Mouse (Mus musculus): ENCODE measurements around the gene Ube2s.
"Not testable (repeated sequence)": the region's sequence is repeated elsewhere in the genome, so short reads cannot be mapped to it uniquely, and the experiment has no call there.

Gene Ube2s

DNA sequence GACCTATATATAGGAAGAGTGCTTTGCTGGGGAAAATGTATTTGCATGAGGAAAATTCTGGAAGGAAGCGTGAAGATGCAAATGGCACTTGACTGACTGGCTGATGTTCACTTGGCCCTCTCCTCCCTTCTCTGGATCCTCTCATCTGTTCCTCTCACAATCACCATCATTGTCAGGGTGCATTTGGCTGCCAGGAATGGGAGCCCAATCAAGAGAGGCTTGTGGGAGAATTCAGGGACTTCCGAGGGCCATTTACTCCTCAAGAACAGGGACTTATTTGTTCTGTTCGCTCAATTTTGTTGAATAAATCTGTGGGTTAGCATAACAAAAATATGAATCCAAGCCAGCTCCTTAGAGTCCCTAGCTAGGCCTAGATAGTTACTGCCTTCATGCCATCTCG is 9.3 kb upstream of the Ube2s start:
- in situ Hi-C loops (cut with MseI, MboI): no loop called here

GRCm38 (mm10) chr7:4820925-4821324 is 8.5 kb upstream of the Ube2s start:
- in situ Hi-C loops (cut with MseI, MboI): not testable (repeated sequence)

DNA sequence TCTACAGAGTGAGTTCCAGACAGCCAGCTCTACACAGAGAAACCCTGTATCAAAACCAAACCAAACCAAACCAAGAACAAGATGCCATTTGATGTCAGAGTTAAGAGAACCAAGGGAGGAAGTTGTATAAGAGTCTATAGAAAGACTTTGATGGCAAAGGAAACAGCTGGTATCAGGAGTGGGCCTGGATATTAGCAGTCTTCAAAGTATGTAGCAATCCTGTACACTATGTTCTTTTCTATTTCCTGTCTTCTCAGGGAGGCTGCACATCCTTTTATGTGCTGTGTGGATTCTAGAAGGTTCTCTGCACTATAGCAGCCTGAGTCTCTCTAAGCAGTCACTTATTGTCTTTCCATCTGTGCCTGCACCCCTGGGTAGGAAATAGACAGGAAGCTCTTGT is 4.2 kb upstream of the Ube2s start:
- in situ Hi-C loops (cut with MseI, MboI): no loop called here

GRCm38 (mm10) chr7:4813105-4813791 is 858 bp upstream of the Ube2s start:
- in situ Hi-C loops (cut with MseI, MboI): no loop called here

- in situ Hi-C loops (cut with MseI, MboI): no loop called here
Measured at GRCm38 (mm10) chr7:4811842-4812302, 518 bp downstream of the Ube2s start.

DNA sequence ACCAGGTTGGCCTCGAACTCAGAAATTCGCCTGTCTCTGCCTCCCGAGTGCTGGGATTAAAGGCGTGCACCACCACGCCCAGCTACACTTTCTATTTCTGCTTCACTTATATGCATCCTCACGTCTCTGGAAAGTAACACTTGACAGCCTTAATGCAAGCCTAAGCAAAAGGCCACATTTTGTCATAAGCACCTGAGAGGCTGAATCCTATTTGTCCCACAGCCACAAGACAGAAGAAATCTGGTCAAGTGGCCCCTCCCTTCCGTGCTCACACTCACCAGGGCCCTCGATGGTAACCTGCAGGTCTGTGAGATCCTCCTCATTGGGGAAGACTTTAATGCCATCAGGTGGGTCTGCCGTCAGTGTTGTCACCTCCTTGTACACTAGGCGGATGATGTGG is 1.3 kb downstream of the Ube2s start:
- in situ Hi-C loops (cut with MseI, MboI): not testable (repeated sequence)

DNA sequence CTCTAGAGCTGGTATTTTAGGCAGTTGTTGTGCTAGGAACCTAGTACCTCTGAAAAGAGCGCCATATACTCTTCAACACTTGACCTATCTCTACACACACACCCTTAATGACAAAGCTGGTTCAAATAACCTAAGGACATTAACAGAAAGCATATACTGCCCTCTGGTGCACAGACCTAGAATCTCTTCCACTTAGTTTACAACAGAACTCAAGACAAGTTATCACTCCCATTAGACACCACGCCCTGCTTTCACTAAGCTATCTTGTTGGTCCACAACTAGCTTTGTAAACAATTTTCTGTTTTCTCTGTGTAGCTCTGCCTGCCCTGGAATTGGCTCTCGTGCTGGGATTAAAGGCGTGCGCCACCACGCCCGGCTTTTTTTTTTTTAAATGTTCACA is 5.7 kb downstream of the Ube2s start:
- in situ Hi-C loops (cut with MseI, MboI): loop anchor here in 1 of 2 experiments (10.0 kb wide), 1 partner anchor 58 kb away; no protein-coding TSS in a partner anchor

DNA sequence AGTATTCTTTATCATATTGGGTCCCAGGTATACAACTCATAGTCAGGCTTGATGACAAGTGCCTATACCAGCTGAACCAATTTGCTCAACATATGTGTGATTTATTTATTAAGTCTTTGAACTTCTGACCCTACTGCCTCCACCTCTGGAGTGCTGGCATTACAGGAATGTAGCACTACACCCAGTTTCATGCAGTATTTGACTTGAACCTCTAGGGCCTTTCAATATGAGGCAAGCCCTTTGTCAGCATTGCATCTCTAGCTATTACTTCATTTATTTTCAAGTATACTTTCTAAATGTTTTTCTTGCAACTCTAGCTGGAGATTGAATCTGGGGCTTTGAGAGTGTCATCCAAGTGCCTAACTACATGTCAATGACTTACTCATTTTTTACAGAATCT is 10.1 kb downstream of the Ube2s start:
- in situ Hi-C loops (cut with MseI, MboI): loop anchor here in 1 of 2 experiments (10.0 kb wide), 1 partner anchor 63 kb away; no protein-coding TSS in a partner anchor

DNA sequence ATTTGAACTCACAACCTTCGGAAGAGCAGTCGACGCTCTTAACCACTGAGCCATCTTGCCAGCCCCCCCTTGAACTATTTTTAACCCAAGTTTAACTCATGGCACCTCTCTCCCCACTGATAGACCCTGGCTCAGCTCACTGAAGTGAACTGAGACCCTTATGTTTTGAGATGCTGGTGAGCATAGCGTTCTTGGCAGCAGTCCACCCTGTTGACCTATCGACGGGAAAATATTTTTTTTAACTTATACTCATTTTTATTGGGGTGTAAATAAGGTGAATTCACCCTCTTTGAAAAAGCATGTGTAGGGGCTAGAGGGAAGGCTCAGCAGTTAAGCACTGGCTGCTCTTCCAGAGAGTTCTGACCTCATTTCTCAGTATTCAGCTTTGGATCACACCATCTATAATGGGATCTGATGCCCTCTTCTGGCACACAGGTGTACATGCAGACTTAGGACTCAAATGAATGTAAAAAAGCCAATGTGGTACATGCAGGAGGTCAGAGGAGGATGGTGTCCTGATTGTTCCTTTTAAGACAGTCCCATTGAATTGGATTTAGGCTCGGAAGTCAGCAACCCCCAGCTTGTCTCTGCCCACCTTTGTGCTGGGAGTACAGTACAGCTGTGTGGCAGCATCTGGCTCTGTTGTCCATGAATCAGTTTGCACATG is 16.5 kb downstream of the Ube2s start:
- in situ Hi-C loops (cut with MseI, MboI): no loop called here

- in situ Hi-C loops (cut with MseI, MboI): no loop called here
Measured at GRCm38 (mm10) chr7:4794631-4795168, 17.7 kb downstream of the Ube2s start.

DNA sequence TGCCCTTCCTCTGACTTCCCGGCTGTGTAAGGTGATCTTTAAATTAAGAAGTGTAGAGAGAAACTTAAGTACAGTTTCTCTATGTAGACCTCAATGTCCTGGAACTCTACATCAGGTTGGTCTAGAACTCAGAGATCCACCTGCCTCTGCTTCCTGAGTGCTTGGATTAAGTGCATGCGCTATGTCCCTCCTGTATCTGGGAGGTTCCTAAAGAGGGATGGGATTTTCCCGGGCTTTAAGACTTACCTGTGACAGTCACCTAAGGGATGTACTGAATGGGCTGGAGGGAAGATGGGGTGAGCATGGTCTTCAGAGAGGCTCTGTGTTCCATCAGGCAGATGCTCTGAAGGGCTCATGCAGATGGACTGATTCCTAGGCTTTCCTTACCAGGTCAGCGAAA is 18.7 kb downstream of the Ube2s start:
- in situ Hi-C loops (cut with MseI, MboI): no loop called here

- in situ Hi-C loops (cut with MseI, MboI): not testable (repeated sequence)
Measured at GRCm38 (mm10) chr7:4793248-4793647, 19.1 kb downstream of the Ube2s start.

DNA sequence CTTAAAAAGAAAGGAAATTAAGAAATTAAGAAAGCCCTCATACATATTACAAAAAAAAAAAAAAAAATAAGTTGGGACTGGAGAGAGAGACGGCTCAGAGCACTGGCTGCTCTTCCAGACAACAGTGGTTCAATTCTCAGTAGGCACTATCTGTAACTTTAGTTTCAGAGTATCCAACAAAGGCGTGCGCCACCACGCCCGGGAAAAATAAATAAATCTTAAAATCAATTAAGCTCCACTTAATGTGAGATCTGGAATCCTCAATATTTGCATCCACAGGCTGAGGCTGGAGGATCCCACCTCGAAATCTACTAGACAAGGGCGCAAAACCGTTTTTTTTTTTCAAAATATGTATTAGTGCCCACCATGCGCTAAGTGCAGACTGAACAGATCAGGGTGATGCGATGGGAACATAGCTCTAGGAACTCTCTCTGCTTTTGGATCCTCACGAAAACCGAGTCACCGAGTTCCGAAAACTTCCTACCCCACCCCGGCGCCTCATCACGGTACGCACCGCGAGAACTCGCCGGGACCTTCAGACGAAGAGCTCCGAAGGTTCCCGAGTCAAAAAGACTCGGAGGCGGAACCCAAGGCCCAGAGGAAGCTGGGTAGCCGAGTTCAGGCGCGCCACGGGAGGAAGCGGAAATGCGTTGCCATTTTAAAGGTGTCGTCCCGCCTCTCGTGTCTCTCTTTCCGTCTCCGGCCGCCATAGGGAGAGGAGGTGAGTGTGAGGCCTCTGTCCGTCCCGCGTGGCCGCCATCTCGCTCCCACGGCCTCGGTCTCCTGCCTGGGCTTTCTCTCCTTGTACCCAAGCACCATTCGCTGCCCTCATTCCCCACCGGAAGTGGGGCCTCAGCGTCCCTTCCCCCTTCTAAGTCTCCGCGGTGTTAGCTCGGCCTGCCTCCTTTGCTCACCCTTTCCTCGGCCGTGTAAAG is 19.8 kb downstream of the Ube2s start, which contains the start of gene Rpl28:
Gene Rpl28, plus strand, starts transcription at position 597 of the 935 bp plus-strand sequence.
- in situ Hi-C loops (cut with MseI, MboI): no loop called here

- in situ Hi-C loops (cut with MseI, MboI): no loop called here
Measured at GRCm38 (mm10) chr7:4789436-4789935, 22.9 kb downstream of the Ube2s start, which contains the start of gene Tmem238. TSS of gene Tmem238 (minus strand) at chr7:4789656.

GRCm38 (mm10) chr7:4788499-4789435 is 23.6 kb downstream of the Ube2s start:
- in situ Hi-C loops (cut with MseI, MboI): no loop called here

GRCm38 (mm10) chr7:4783667-4784268 is 28.6 kb downstream of the Ube2s start:
- in situ Hi-C loops (cut with MseI, MboI): no loop called here

- in situ Hi-C loops (cut with MseI, MboI): no loop called here
Measured at GRCm38 (mm10) chr7:4782759-4783158, 29.6 kb downstream of the Ube2s start, which contains the start of the genes Il11 and Tmem190. TSS of gene Il11 (minus strand) at chr7:4782859. TSS of gene Tmem190 (plus strand) at chr7:4782937.

DNA sequence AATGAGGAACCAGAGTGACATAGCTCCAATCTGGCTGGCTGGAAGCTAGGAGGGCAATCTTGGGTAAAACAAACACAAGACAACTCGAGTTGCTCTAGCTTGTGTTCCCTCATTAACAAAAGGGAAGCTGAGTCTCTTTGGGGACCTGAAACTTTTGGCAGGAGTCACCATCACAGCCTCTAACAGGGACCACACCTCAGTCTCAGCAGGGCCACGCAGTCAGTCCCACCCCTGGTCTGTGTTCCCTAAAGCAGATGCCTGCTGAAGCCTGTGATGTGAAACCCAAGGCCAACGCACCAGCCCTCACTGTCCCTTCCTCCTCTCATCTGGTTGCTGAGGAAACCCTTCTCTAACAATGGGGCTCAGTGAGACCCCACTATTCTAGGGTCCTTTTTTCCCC is 30.3 kb downstream of the Ube2s start:
- in situ Hi-C loops (cut with MseI, MboI): no loop called here

GRCm38 (mm10) chr7:4779921-4780320 is 32.5 kb downstream of the Ube2s start:
- in situ Hi-C loops (cut with MseI, MboI): no loop called here

All from mouse trophoblast stem cell (cell line).